Mouse (Mus musculus): Measurements from ENCODE around the gene Pcyt1a. TPM values are rescaled to one million over a fixed set of nuclear protein-coding genes. Genes with fewer than 3 reads are reported as not detected.

Gene Pcyt1a
- polyA plus RNA-seq, 1 experiment = 23.8 TPM

DNA sequence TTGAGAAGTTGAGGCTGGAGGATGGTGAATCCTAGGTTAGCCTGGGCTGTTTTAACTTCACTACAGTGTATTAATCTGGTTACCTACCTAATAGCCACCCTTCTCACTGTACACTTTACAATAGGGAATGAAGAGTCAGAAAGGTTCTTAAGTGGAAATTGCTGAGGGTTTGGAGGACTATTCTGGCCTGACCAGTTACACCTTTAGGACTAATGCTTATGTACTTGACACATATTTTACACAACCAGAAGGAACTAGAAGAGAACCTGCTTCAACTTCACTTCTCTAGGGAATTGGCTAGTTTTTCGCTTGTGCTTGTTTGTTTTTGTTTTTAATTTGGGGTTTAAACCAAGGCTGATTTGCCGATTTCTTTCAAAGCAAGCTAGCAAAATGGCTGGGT lies 2.4 kb downstream of the Pcyt1a start:
- Histone ChIP-seq H3ac (ENCODE audit: control insufficient read depth, insufficient read length) (no peak overlapping the region), H3K4me2 (ENCODE audit: low read depth) (peak overlapping the region; percentile 66), H3K27me3 (ENCODE audit: control insufficient read depth, insufficient read depth, insufficient read length) (no peaks in the 10 kb centered on the region), H3K79me2 (ENCODE audit: control insufficient read depth, insufficient read depth) (peaks cover 26% of the 10 kb centered on the region), H3K4me3 (no peak overlapping the region), H3K36me3 (ENCODE audit: control insufficient read depth, insufficient read depth) (no peaks in the 10 kb centered on the region)
- TF ChIP-seq POLR2A (IDR thresholded peaks at IDR 0.05; ENCODE audit: insufficient read length, low read depth) (no peak), POLR2AphosphoS2 (IDR thresholded peaks at IDR 0.05; ENCODE audit: insufficient read length, low read depth) (no peak), USF1 (IDR thresholded peaks at IDR 0.05; ENCODE audit: low read depth) (no peak), REST (IDR thresholded peaks at IDR 0.05; ENCODE audit: insufficient read depth, insufficient read length) (no peak), TCF12 (IDR thresholded peaks at IDR 0.05; ENCODE audit: insufficient read depth, poor library complexity, severe bottlenecking) (no peak), CEBPB (IDR thresholded peaks at IDR 0.05; ENCODE audit: insufficient read depth, poor library complexity, severe bottlenecking) (no peak), SRF (IDR thresholded peaks at IDR 0.05; ENCODE audit: control insufficient read depth, insufficient read length, low read depth) (no peak), E2F4 (IDR thresholded peaks at IDR 0.05; ENCODE audit: insufficient read depth) (no peak), MYOD1 (IDR thresholded peaks at IDR 0.05; ENCODE audit: control insufficient read depth in 1 of 3, insufficient read length in 2 of 3, low read depth in 2 of 3) (no peak), MAX (IDR thresholded peaks at IDR 0.05; ENCODE audit: low read depth) (no peak), TCF3 (IDR thresholded peaks at IDR 0.05; ENCODE audit: insufficient read length, low read depth) (no peak), MYOG (IDR thresholded peaks at IDR 0.05; ENCODE audit: control insufficient read depth in 1 of 3, insufficient read depth in 1 of 3, insufficient read length in 2 of 3, low read depth in 2 of 3) (no peak)

DNA sequence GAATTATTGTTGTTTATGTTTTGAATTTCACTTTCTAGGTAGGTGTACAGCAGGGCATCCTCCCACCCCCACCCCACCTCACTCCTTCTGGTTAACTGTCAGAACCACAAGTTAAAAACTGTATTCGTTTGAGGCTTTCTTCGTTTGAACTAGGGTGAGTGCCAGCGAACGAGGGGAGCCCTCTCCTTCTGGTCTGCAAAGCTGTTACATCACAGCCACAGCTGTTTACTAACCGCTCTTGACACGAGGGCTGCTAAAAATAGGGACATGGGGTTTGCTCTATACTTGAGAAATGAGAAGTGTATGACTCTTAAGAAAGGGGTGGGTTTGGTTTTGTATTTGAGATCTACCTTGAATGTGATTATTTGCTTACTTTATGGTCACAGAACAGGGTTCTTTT lies 3.3 kb downstream of the Pcyt1a start:
- no peak overlapping the region for H3K4me3 ChIP-seq
- H3K79me2 ChIP-seq (ENCODE audit: control insufficient read depth, insufficient read depth) = peaks cover 27% of the 10 kb centered on the region
- H3K27me3 ChIP-seq (ENCODE audit: control insufficient read depth, insufficient read depth, insufficient read length) = no peaks in the 10 kb centered on the region
- H3K36me3 ChIP-seq (ENCODE audit: control insufficient read depth, insufficient read depth) = no peaks in the 10 kb centered on the region
- no peak overlapping the region for H3ac ChIP-seq (ENCODE audit: control insufficient read depth, insufficient read length)
- H3K4me2 ChIP-seq (ENCODE audit: low read depth) = peak overlapping the region; percentile 66
- TF ChIP-seq POLR2A (IDR thresholded peaks at IDR 0.05; ENCODE audit: insufficient read length, low read depth) (no peak), POLR2AphosphoS2 (IDR thresholded peaks at IDR 0.05; ENCODE audit: insufficient read length, low read depth) (no peak), SRF (IDR thresholded peaks at IDR 0.05; ENCODE audit: control insufficient read depth, insufficient read length, low read depth) (no peak), MYOD1 (IDR thresholded peaks at IDR 0.05; ENCODE audit: control insufficient read depth in 1 of 3, insufficient read length in 2 of 3, low read depth in 2 of 3) (peak in 2 of 3 experiments; percentile 31 to 72), TCF12 (IDR thresholded peaks at IDR 0.05; ENCODE audit: insufficient read depth, poor library complexity, severe bottlenecking) (peak; percentile 39), CEBPB (IDR thresholded peaks at IDR 0.05; ENCODE audit: insufficient read depth, poor library complexity, severe bottlenecking) (0 out of 2 replicates have a peak, but pooled peaks have one; percentile 41), E2F4 (IDR thresholded peaks at IDR 0.05; ENCODE audit: insufficient read depth) (no peak), MYOG (IDR thresholded peaks at IDR 0.05; ENCODE audit: control insufficient read depth in 1 of 3, insufficient read depth in 1 of 3, insufficient read length in 2 of 3, low read depth in 2 of 3) (peak in 2 of 3 experiments; percentile 67 to 80)

DNA sequence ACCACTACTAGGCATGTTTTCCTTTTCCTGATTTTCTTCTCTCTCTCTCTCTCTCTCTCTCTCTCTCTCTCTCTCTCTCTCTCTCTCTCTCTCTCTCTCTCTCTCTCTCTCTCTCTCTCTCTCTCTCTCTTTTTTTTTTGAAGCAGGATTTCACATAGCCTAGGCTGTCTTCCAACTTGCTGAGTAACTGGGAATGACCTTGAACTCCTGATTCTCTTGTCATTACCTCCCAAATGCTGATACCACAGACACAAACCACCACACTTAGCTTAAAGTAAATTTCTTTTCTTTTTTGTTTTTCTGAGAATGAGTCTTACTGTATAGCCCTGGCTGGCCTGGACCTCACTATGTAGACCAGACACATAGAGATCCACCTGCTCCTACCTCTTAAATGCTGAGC lies 4.0 kb downstream of the Pcyt1a start:
- H3K4me3 ChIP-seq = no peak overlapping the region
- TF ChIP-seq MYOD1 (IDR thresholded peaks at IDR 0.05; ENCODE audit: control insufficient read depth in 1 of 3, insufficient read length in 2 of 3, low read depth in 2 of 3) (no peak), POLR2AphosphoS2 (IDR thresholded peaks at IDR 0.05; ENCODE audit: insufficient read length, low read depth) (no peak), USF1 (IDR thresholded peaks at IDR 0.05; ENCODE audit: low read depth) (no peak), SRF (IDR thresholded peaks at IDR 0.05; ENCODE audit: control insufficient read depth, insufficient read length, low read depth) (no peak), TCF12 (IDR thresholded peaks at IDR 0.05; ENCODE audit: insufficient read depth, poor library complexity, severe bottlenecking) (no peak), TCF3 (IDR thresholded peaks at IDR 0.05; ENCODE audit: insufficient read length, low read depth) (no peak), E2F4 (IDR thresholded peaks at IDR 0.05; ENCODE audit: insufficient read depth) (no peak), CEBPB (IDR thresholded peaks at IDR 0.05; ENCODE audit: insufficient read depth, poor library complexity, severe bottlenecking) (no peak), MYOG (IDR thresholded peaks at IDR 0.05; ENCODE audit: control insufficient read depth in 1 of 3, insufficient read depth in 1 of 3, insufficient read length in 2 of 3, low read depth in 2 of 3) (no peak)
- H3K79me2 ChIP-seq (ENCODE audit: control insufficient read depth, insufficient read depth) = peaks cover 27% of the 10 kb centered on the region
- H3ac ChIP-seq (ENCODE audit: control insufficient read depth, insufficient read length) = no peak overlapping the region
- H3K27me3 ChIP-seq (ENCODE audit: control insufficient read depth, insufficient read depth, insufficient read length) = no peaks in the 10 kb centered on the region
- peak overlapping the region; percentile 66 for H3K4me2 ChIP-seq (ENCODE audit: low read depth)
- H3K36me3 ChIP-seq (ENCODE audit: control insufficient read depth, insufficient read depth) = peaks cover 2% of the 10 kb centered on the region

DNA sequence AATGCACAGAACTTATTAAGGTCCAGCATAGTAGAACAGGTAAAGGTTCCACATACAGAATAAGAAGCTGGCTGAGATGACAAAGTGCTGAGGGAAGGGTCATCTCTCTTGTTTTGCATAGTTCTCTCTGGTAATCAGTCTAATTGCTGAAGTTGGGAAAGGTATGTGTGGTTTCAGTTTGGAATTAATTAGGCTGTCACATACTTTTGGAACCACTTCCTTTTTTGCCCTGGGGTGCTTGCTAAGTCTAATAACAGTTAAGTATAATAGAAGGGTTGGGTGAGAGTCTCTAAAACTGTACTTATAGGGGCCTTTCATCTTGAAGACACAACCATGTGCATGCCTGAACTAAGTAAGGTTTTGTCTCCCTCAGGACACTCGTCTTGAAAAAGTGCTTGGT lies 5.9 kb downstream of the Pcyt1a start:
- no peak for TF ChIP-seq E2F4 (IDR thresholded peaks at IDR 0.05; ENCODE audit: insufficient read depth)
- no peak for TF ChIP-seq CEBPB (IDR thresholded peaks at IDR 0.05; ENCODE audit: insufficient read depth, poor library complexity, severe bottlenecking)
- TF ChIP-seq TCF3 (IDR thresholded peaks at IDR 0.05; ENCODE audit: insufficient read length, low read depth) = no peak
- TF ChIP-seq MYOD1 (IDR thresholded peaks at IDR 0.05; ENCODE audit: control insufficient read depth in 1 of 3, insufficient read length in 2 of 3, low read depth in 2 of 3) = no peak
- no peak for TF ChIP-seq MAX (IDR thresholded peaks at IDR 0.05; ENCODE audit: low read depth)
- no peak for TF ChIP-seq POLR2AphosphoS2 (IDR thresholded peaks at IDR 0.05; ENCODE audit: insufficient read length, low read depth)
- TF ChIP-seq MYOG (IDR thresholded peaks at IDR 0.05; ENCODE audit: control insufficient read depth in 1 of 3, insufficient read depth in 1 of 3, insufficient read length in 2 of 3, low read depth in 2 of 3) = no peak
- TF ChIP-seq POLR2A (IDR thresholded peaks at IDR 0.05; ENCODE audit: insufficient read length, low read depth) = no peak
- no peaks in the 10 kb centered on the region for H3K27me3 ChIP-seq (ENCODE audit: control insufficient read depth, insufficient read depth, insufficient read length)
- no peak overlapping the region for H3K4me3 ChIP-seq
- peaks cover 5% of the 10 kb centered on the region for H3K36me3 ChIP-seq (ENCODE audit: control insufficient read depth, insufficient read depth)
- peaks cover 23% of the 10 kb centered on the region for H3K79me2 ChIP-seq (ENCODE audit: control insufficient read depth, insufficient read depth)
- no peak overlapping the region for H3ac ChIP-seq (ENCODE audit: control insufficient read depth, insufficient read length)
- no peak overlapping the region for H3K4me2 ChIP-seq (ENCODE audit: low read depth)

DNA sequence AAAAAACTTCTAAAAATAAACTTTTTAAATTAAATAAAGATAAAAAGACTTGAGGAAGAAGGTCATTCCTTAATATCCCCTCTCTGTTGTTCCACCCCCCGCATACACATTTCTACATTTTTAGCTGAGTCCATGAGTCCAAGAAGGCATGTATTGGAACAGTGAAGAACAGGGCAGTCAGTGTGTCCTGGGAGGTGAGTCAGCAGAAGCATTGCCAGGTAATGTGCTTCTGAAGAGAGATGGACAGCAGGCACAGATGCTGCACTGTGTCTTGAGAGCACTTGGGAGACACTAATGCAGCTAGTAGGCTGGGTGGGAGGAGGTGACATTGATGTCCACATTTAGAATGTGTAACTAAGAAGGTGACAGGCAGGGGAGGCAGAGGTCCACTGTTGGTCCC lies 6.5 kb downstream of the Pcyt1a start:
- Histone ChIP-seq H3K4me2 (ENCODE audit: low read depth) (no peak overlapping the region), H3K36me3 (ENCODE audit: control insufficient read depth, insufficient read depth) (peaks cover 5% of the 10 kb centered on the region), H3K79me2 (ENCODE audit: control insufficient read depth, insufficient read depth) (peaks cover 17% of the 10 kb centered on the region), H3K27me3 (ENCODE audit: control insufficient read depth, insufficient read depth, insufficient read length) (no peaks in the 10 kb centered on the region), H3K4me3 (no peak overlapping the region), H3ac (ENCODE audit: control insufficient read depth, insufficient read length) (no peak overlapping the region)
- TF ChIP-seq MAX (IDR thresholded peaks at IDR 0.05; ENCODE audit: low read depth) = no peak
- TF ChIP-seq MYOG (IDR thresholded peaks at IDR 0.05; ENCODE audit: control insufficient read depth in 1 of 3, insufficient read depth in 1 of 3, insufficient read length in 2 of 3, low read depth in 2 of 3) = no peak
